Mouse (Mus musculus): Measurements from ENCODE around the gene Cep19.

Gene Cep19

DNA sequence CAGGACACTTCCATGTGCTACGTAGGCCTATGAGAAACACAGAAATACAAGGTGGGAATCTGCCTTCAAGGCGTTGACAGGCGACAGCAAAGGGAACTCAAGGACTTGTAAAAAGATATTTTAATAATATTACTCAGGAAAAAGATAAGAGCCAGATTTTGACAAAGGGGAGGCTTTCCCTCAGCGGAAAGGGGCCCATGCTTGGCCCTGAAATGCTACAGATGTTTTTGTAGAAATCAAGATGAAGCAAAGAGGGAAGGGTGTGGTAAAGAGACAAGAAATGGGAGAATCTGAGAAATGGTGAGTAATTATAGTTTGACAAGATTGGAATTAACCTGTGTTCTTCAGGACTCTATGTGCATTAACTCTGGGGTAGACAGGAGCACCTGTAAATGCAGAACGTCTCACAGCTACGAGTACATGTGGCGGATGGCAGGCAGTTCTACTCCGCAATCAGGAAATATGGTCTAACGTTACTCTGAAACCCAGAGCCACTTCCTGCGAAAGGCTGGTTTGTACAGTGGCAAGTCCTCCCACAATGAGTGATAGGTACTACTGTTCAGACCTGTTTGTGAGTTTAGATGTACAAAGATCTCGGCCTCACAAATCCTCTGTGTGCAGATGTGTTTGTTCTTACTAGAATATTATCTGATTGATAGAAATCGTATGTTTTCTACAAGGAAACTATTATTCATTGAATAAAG, 7.9 kb downstream of the Cep19 start:
- in situ Hi-C loops (cut with MboI) = no loop called here

- in situ Hi-C loops (cut with MboI) = no loop called here
These were observed 8.6 kb downstream of the Cep19 start for GRCm38 (mm10) chr16:32108170-32108569.

- in situ Hi-C loops (cut with MboI) = no loop called here
These were observed 9.0 kb downstream of the Cep19 start for GRCm38 (mm10) chr16:32108578-32108977.

- in situ Hi-C loops (cut with MboI) = loop anchor here (5.0 kb wide), 1 partner anchor 91 kb away; no protein-coding TSS in a partner anchor
These were observed 11.5 kb downstream of the Cep19 start for GRCm38 (mm10) chr16:32110951-32111699.

GRCm38 (mm10) chr16:32113541-32114218, 14.1 kb downstream of the Cep19 start:
- in situ Hi-C loops (cut with MboI) = loop anchor here (5.0 kb wide), 1 partner anchor 89 kb away; no protein-coding TSS in a partner anchor

GRCm38 (mm10) chr16:32114406-32114805, 14.8 kb downstream of the Cep19 start:
- in situ Hi-C loops (cut with MboI) = loop anchor here (5.0 kb wide), 1 partner anchor 88 kb away; no protein-coding TSS in a partner anchor

DNA sequence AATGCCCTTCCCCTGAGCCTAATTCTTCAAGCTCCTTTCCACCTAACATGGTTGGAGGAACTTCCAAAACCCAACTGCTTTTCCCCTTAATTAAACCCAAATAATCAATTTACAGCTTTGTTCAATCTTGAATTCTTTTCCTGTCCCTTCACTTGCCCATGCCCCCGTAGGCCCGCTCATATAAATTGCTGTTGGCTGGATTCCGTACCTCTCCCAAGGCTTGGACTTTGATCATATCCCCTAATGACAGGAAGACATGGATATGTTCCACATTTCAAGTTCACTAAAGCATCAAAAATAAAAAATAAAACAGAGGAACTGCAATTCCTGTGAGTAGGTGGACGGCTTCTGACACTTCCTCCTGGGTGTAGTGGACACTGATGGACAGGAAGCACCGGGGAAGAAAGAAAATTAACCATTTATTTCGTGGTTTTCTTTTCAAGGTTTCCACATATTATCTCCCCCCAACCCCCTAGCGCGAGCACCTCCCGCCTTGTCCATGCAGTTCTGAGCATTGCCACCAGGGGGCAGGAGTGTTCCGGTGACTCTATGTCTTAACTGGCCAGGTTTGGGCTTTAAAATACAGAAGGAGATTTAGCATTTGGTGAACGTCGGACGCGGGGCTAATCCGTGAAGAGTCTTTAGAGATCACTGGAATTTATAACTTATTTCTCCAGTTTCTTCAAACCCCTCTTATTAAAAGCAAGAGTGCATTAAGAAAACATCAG, 15.5 kb downstream of the Cep19 start:
- in situ Hi-C loops (cut with MboI) = loop anchor here (5.0 kb wide), 1 partner anchor 87 kb away; no protein-coding TSS in a partner anchor

DNA sequence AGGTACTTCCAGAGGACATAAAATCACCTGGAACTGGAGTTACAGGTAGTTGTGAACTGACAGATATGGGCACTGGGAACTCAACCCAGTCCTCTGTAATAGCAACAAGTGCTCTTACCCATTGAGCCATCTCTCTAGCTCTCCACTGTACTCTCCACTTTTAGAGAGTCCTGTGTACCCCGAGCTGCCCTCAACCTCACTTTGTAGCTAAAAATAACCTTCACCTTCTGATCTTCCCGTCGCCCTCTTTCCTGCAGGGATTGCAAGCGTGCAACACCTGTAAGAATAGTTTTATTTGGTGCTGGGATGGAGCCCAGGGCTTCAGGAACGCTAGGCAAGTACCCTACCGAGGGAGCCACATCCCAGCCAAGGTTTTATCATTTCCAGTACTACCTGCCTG, 16.2 kb downstream of the Cep19 start:
- in situ Hi-C loops (cut with MboI) = no loop called here

GRCm38 (mm10) chr16:32116186-32116585, 16.6 kb downstream of the Cep19 start:
- in situ Hi-C loops (cut with MboI) = no loop called here

- in situ Hi-C loops (cut with MboI) = no loop called here
These were observed 20.9 kb downstream of the Cep19 start for GRCm38 (mm10) chr16:32120454-32120853.

- in situ Hi-C loops (cut with MboI) = no loop called here
These were observed 24.4 kb downstream of the Cep19 start for GRCm38 (mm10) chr16:32124020-32124419.

- in situ Hi-C loops (cut with MboI) = no loop called here
These were observed 25.1 kb downstream of the Cep19 start for GRCm38 (mm10) chr16:32124444-32125335.

DNA sequence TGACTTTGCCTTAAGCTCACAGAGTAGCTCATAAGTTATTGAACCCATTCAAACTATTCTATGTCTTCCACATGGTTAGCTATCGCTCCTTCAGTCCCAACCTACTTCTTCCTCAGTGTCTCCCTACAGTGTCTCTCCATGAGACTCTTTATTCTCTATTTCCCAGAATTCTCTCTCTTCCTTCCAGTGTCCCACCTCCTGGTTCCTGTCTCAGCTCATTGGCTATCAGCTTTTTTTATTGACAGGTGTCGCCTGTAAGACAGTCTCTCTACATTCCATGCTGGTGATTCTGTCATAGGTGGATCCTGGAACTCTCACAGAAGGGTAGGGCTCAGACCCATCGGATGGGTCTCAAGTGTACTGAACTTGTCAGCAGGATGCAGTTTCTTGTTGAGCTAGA, 25.8 kb downstream of the Cep19 start:
- in situ Hi-C loops (cut with MboI) = no loop called here

DNA sequence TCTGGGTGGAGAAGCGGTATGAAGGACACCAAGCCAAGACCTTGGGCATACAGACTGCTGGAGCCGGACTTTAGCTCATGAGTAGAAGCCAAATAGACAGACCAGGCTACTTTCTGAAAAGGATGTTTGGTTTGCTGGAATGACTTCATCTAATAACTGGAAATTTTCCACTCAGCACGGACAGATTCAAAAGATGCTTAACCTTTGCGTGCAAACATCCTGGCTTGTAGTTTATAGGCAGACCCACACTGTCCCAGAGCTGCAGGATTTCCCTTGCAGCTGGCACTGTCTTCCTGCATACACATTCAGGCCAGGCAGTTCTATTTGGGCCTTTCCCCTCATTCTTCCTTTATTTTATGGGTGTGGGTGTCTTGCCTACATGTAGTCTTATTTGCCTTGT, 27.4 kb downstream of the Cep19 start:
- in situ Hi-C loops (cut with MboI) = no loop called here

GRCm38 (mm10) chr16:32129449-32130189, 30.0 kb downstream of the Cep19 start:
- in situ Hi-C loops (cut with MboI) = no loop called here

DNA sequence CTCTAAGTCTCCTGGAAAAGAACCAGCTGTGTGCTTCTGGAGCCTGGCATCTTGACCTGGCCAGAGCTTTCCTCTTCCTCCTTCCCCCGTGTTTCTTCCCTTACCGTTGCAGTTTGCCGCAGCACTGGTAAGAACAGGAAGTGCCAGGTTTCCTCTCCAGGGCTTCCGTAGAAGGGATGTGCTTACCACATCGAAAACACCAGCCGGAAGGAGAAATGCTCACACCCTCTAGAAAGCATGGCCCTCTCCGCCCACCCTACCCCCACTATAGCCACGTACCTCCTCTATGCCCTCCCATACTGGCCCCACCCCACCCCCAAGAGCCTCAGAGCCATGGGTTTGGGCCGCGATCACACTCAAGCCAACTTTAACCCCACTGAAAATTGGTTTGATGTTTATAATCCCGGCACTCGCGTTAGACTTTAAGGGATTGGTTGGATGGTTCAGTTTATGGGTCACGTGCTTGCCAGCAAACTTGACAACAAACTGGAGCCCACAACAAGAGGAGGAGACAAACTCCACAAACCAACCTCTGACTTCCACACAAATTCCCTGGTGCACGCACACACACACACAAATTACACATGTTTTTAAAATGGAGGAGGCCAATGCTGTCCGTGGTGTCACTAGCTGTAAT, 30.7 kb downstream of the Cep19 start:
- in situ Hi-C loops (cut with MboI) = no loop called here

- in situ Hi-C loops (cut with MboI) = no loop called here
These were observed 33.5 kb downstream of the Cep19 start for GRCm38 (mm10) chr16:32133148-32133547.

- in situ Hi-C loops (cut with MboI) = no loop called here
These were observed 36.3 kb downstream of the Cep19 start for GRCm38 (mm10) chr16:32135842-32136357.

- in situ Hi-C loops (cut with MboI) = no loop called here
These were observed 39.4 kb downstream of the Cep19 start for GRCm38 (mm10) chr16:32138954-32139353.
